Mouse (Mus musculus) midbrain, embryonic 10.5 days (tissue): ENCODE data around the gene Zc3h4. TPM values are rescaled to one million over a fixed set of nuclear protein-coding genes. Genes with fewer than 3 reads are reported as not detected.

Source experiments
- DNase-seq: peaks from one replicate; pipeline ENCODE4 v3.0.0-alpha.2; 2017; ENCODE audit warnings: low spot score
- H3K27ac ChIP-seq: fragments of 300-500 bp; sonication (generic); replicated peaks from 2 replicates; pipeline ENCODE4 v1.5.1; 2016; ENCODE audit warnings: mild to moderate bottlenecking
- H3K27me3 ChIP-seq: fragments of 300-500 bp; sonication (generic); 2 replicates; pipeline ENCODE4 v1.6.1; 2016; ENCODE audit warnings: low read depth, mild to moderate bottlenecking; ENCODE audit not compliant: poor library complexity, severe bottlenecking
- H3K36me3 ChIP-seq: fragments of 300-500 bp; sonication (generic); 2 replicates; pipeline ENCODE4 v1.6.1; 2016; ENCODE audit warnings: mild to moderate bottlenecking, moderate library complexity
- H3K4me1 ChIP-seq: fragments of 300-500 bp; sonication (generic); 2 replicates; pipeline ENCODE4 v1.6.1; 2016
- H3K4me3 ChIP-seq: fragments of 300-500 bp; sonication (generic); 2 replicates; pipeline ENCODE4 v1.5.1; 2016; ENCODE audit warnings: mild to moderate bottlenecking, moderate library complexity
- H3K9me3 ChIP-seq: fragments of 300-500 bp; sonication (generic); replicated peaks from 2 replicates; pipeline ENCODE4 v1.6.1; 2016; ENCODE audit warnings: mild to moderate bottlenecking
- WGBS: fragments of 180-500 bp; shearing (Covaris S2); methylation state at CpG from one replicate; pipeline ENCODE4 v1.1.7; 2016; 5-methylcytosine and 5-hydroxymethylcytosine counted together
- polyA plus RNA-seq: library from polyadenylated mRNA; unstranded; fragments of >200 nt; fragmentation: Nextera tagmentation; extraction: Ambion mirVana; gene quantifications from 2 replicates; pipeline ENCODE4 v1.2.1, GENCODE M21; 2016

The Zc3h4 gene
- polyA plus RNA-seq, 1 experiment from 2014 or later: 17.6 TPM

- H3K4me1 ChIP-seq: no peaks in the 10 kb centered on the region
- peaks cover 13% of the 10 kb centered on the region for H3K36me3 ChIP-seq
- H3K27me3 ChIP-seq: peaks cover 29% of the 10 kb centered on the region
- no peak overlapping the region for H3K4me3 ChIP-seq
- H3K9me3 ChIP-seq: peaks cover 9% of the 10 kb centered on the region; the same call in 1 of the 2 replicates
- 69% methylated on average over 13 of the region's 13 CpGs for WGBS
- no peak for DNase-seq
- no peak overlapping the region for H3K27ac ChIP-seq
Measured at GRCm38 (mm10) chr7:16460566-16460965, 59.9 kb downstream of the Zc3h4 start.

- WGBS: 72% methylated on average over 6 of the region's 6 CpGs
- H3K27me3 ChIP-seq: peaks cover 29% of the 10 kb centered on the region
- H3K9me3 ChIP-seq: peaks cover 9% of the 10 kb centered on the region; the same call in 1 of the 2 replicates
- no peak for DNase-seq
- no peak overlapping the region for H3K4me3 ChIP-seq
- H3K27ac ChIP-seq: no peak overlapping the region
- H3K4me1 ChIP-seq: no peaks in the 10 kb centered on the region
- peaks cover 7% of the 10 kb centered on the region for H3K36me3 ChIP-seq
Measured at GRCm38 (mm10) chr7:16461151-16461550, 60.4 kb downstream of the Zc3h4 start.

- no peak overlapping the region for H3K4me3 ChIP-seq
- no peaks in the 10 kb centered on the region for H3K4me1 ChIP-seq
- peaks cover 29% of the 10 kb centered on the region for H3K27me3 ChIP-seq
- DNase-seq: no peak
- H3K27ac ChIP-seq: no peak overlapping the region
- peaks cover 9% of the 10 kb centered on the region; the same call in 1 of the 2 replicates for H3K9me3 ChIP-seq
- 78% methylated on average over 6 of the region's 6 CpGs for WGBS
- peaks cover 1% of the 10 kb centered on the region; the same call in 1 of the 2 replicates for H3K36me3 ChIP-seq
Measured at GRCm38 (mm10) chr7:16461705-16462104, 61.0 kb downstream of the Zc3h4 start.

GRCm38 (mm10) chr7:16463214-16463613, 62.5 kb downstream of the Zc3h4 start:
- no peaks in the 10 kb centered on the region for H3K36me3 ChIP-seq
- H3K27me3 ChIP-seq: peaks cover 30% of the 10 kb centered on the region
- peak; percentile 86 for DNase-seq

GRCm38 (mm10) chr7:16465160-16465559, 64.5 kb downstream of the Zc3h4 start:
- peaks cover 11% of the 10 kb centered on the region for H3K4me1 ChIP-seq
- no peaks in the 10 kb centered on the region for H3K9me3 ChIP-seq
- H3K4me3 ChIP-seq: no peak overlapping the region
- DNase-seq: peak; percentile 70
- H3K27ac ChIP-seq: no peak overlapping the region
- H3K36me3 ChIP-seq: no peaks in the 10 kb centered on the region
- H3K27me3 ChIP-seq: peaks cover 49% of the 10 kb centered on the region
- WGBS: 15% methylated on average over 8 of the region's 8 CpGs

More at GRCm38 (mm10) chr7:16463214-16463613, 62.5 kb downstream of the Zc3h4 start:
- H3K4me3 ChIP-seq: no peak overlapping the region
- 4% methylated on average over 14 of the region's 14 CpGs for WGBS
- peaks cover 9% of the 10 kb centered on the region for H3K4me1 ChIP-seq
- H3K27ac ChIP-seq: no peak overlapping the region
- H3K9me3 ChIP-seq: peaks cover 9% of the 10 kb centered on the region; the same call in 1 of the 2 replicates

- DNase-seq: no peak
- Histone ChIP-seq H3K9me3 (no peaks in the 10 kb centered on the region), H3K36me3 (no peaks in the 10 kb centered on the region), H3K4me1 (peaks cover 11% of the 10 kb centered on the region), H3K27me3 (peaks cover 50% of the 10 kb centered on the region), H3K27ac (no peak overlapping the region), H3K4me3 (no peak overlapping the region)
- WGBS: 87% methylated on average over 5 of the region's 5 CpGs
Measured at GRCm38 (mm10) chr7:16465568-16465967, 64.9 kb downstream of the Zc3h4 start.

GRCm38 (mm10) chr7:16466565-16466964, 65.9 kb downstream of the Zc3h4 start:
- Histone ChIP-seq H3K36me3 (no peaks in the 10 kb centered on the region), H3K9me3 (no peaks in the 10 kb centered on the region), H3K27ac (no peak overlapping the region), H3K27me3 (peaks cover 50% of the 10 kb centered on the region), H3K4me3 (no peak overlapping the region), H3K4me1 (peaks cover 11% of the 10 kb centered on the region)
- WGBS: 72% methylated on average over 4 of the region's 4 CpGs
- no peak for DNase-seq

- no peak overlapping the region for H3K27ac ChIP-seq
- H3K9me3 ChIP-seq: no peaks in the 10 kb centered on the region
- peaks cover 54% of the 10 kb centered on the region for H3K27me3 ChIP-seq
- H3K36me3 ChIP-seq: no peaks in the 10 kb centered on the region
- no peak overlapping the region for H3K4me3 ChIP-seq
- 33% methylated on average over 5 of the region's 5 CpGs for WGBS
- no peak for DNase-seq
- peaks cover 14% of the 10 kb centered on the region for H3K4me1 ChIP-seq
Measured at GRCm38 (mm10) chr7:16468115-16468514, 67.4 kb downstream of the Zc3h4 start.

- H3K9me3 ChIP-seq: no peaks in the 10 kb centered on the region
- H3K27ac ChIP-seq: no peak overlapping the region
- peaks cover 33% of the 10 kb centered on the region for H3K4me1 ChIP-seq
- no peak overlapping the region for H3K4me3 ChIP-seq
- H3K36me3 ChIP-seq: no peaks in the 10 kb centered on the region
- no peak for DNase-seq
- 50% methylated on average over 9 of the region's 9 CpGs for WGBS
- H3K27me3 ChIP-seq: peaks cover 84% of the 10 kb centered on the region
Measured at GRCm38 (mm10) chr7:16471549-16471948, 70.8 kb downstream of the Zc3h4 start.

- H3K27ac ChIP-seq: no peak overlapping the region
- H3K4me1 ChIP-seq: peaks cover 36% of the 10 kb centered on the region
- H3K36me3 ChIP-seq: no peaks in the 10 kb centered on the region
- DNase-seq: no peak
- H3K27me3 ChIP-seq: peaks cover 90% of the 10 kb centered on the region
- 5% methylated on average over 17 of the region's 17 CpGs for WGBS
- H3K9me3 ChIP-seq: no peaks in the 10 kb centered on the region
- H3K4me3 ChIP-seq: no peak overlapping the region
Measured at GRCm38 (mm10) chr7:16472116-16472709, 71.5 kb downstream of the Zc3h4 start.

- DNase-seq: no peak
- H3K27ac ChIP-seq: no peak overlapping the region
- peaks cover 24% of the 10 kb centered on the region for H3K4me1 ChIP-seq
- no peaks in the 10 kb centered on the region for H3K9me3 ChIP-seq
- H3K4me3 ChIP-seq: no peak overlapping the region
- no peaks in the 10 kb centered on the region for H3K36me3 ChIP-seq
- H3K27me3 ChIP-seq: peaks cover 96% of the 10 kb centered on the region
- whole genome bisulfite sequencing: 66% methylated on average over 8 of the region's 8 CpGs
Measured at GRCm38 (mm10) chr7:16473847-16474246, 73.1 kb downstream of the Zc3h4 start.

- Histone ChIP-seq H3K27ac (no peak overlapping the region), H3K27me3 (peaks cover 90% of the 10 kb centered on the region), H3K4me1 (peaks cover 24% of the 10 kb centered on the region), H3K9me3 (no peaks in the 10 kb centered on the region), H3K36me3 (no peaks in the 10 kb centered on the region), H3K4me3 (peak overlapping the region; percentile 38)
- DNase-seq: peak; percentile 39
- 4% methylated on average over 33 of the region's 33 CpGs for WGBS
Measured at GRCm38 (mm10) chr7:16474445-16474844, 73.7 kb downstream of the Zc3h4 start.

- Histone ChIP-seq H3K9me3 (no peaks in the 10 kb centered on the region), H3K36me3 (no peaks in the 10 kb centered on the region), H3K4me1 (peaks cover 24% of the 10 kb centered on the region), H3K27ac (no peak overlapping the region), H3K27me3 (peaks cover 83% of the 10 kb centered on the region), H3K4me3 (peak overlapping the region; percentile 53)
- WGBS: 6% methylated on average over 23 of the region's 23 CpGs
- DNase-seq: no peak
Measured at GRCm38 (mm10) chr7:16475321-16475720, 74.6 kb downstream of the Zc3h4 start.
